Mouse (Mus musculus): ENCODE data around the gene Zfp950. TPM values are rescaled to one million over a fixed set of nuclear protein-coding genes. Genes with fewer than 3 reads are reported as not detected.

The Zfp950 gene
- polyA plus RNA-seq, 1 experiment from 2014 or later, result 26.4 TPM

GRCm38 (mm10) chr19:61080251-61080749 lies 60.3 kb downstream of the Zfp950 start:
- Histone ChIP-seq H3K27ac (ENCODE audit: low read depth, low read length) (no peak overlapping the region), H3K4me3 (ENCODE audit: low read depth, low read length) (no peak overlapping the region), H3K4me1 (replicated peaks; ENCODE audit: control insufficient read depth, insufficient read depth, low read length) (no peaks in the 10 kb centered on the region), H3K36me3 (ENCODE audit: control insufficient read depth, insufficient read depth, low read length) (no peaks in the 10 kb centered on the region), H3K9ac (ENCODE audit: low read depth, low read length) (no peak overlapping the region), H3K9me3 (ENCODE audit: control insufficient read depth, low read length) (no peaks in the 10 kb centered on the region), H3K27me3 (replicated peaks; ENCODE audit: control insufficient read depth, insufficient read depth, low read length) (no peaks in the 10 kb centered on the region), H3K4me2 (no peak overlapping the region)
- ATAC-seq (replicated peaks; ENCODE audit: low FRiP score), result no peak
- WGBS, result 84% methylated on average over 5 of the region's 5 CpGs
- DNase-seq (ENCODE audit: low spot score), result no peak

GRCm38 (mm10) chr19:61078622-61079021 lies 62.0 kb downstream of the Zfp950 start:
- no peak for DNase-seq (ENCODE audit: low spot score)
- Histone ChIP-seq H3K27me3 (replicated peaks; ENCODE audit: control insufficient read depth, insufficient read depth, low read length) (no peaks in the 10 kb centered on the region), H3K4me1 (replicated peaks; ENCODE audit: control insufficient read depth, insufficient read depth, low read length) (no peaks in the 10 kb centered on the region), H3K27ac (ENCODE audit: low read depth, low read length) (no peak overlapping the region), H3K9ac (ENCODE audit: low read depth, low read length) (no peak overlapping the region), H3K4me3 (ENCODE audit: low read depth, low read length) (no peak overlapping the region), H3K9me3 (ENCODE audit: control insufficient read depth, low read length) (no peaks in the 10 kb centered on the region), H3K4me2 (no peak overlapping the region), H3K36me3 (ENCODE audit: control insufficient read depth, insufficient read depth, low read length) (no peaks in the 10 kb centered on the region)
- no peak for ATAC-seq (replicated peaks; ENCODE audit: low FRiP score)
- 35% methylated on average over 3 of the region's 3 CpGs for WGBS

GRCm38 (mm10) chr19:61065011-61065410 lies 75.6 kb downstream of the Zfp950 start:
- H3K36me3 ChIP-seq (ENCODE audit: control insufficient read depth, insufficient read depth, low read length), result no peaks in the 10 kb centered on the region
- no peak for ATAC-seq (replicated peaks; ENCODE audit: low FRiP score)

GRCm38 (mm10) chr19:61064386-61064785 lies 76.3 kb downstream of the Zfp950 start:
- H3K36me3 ChIP-seq (ENCODE audit: control insufficient read depth, insufficient read depth, low read length), result no peaks in the 10 kb centered on the region
- no peak overlapping the region for H3K4me3 ChIP-seq (ENCODE audit: low read depth, low read length)
- H3K4me1 ChIP-seq (replicated peaks; ENCODE audit: control insufficient read depth, insufficient read depth, low read length), result no peaks in the 10 kb centered on the region
- DNase-seq (ENCODE audit: low spot score) (no peak), ATAC-seq (replicated peaks; ENCODE audit: low FRiP score) (no peak)
- H3K27ac ChIP-seq (ENCODE audit: low read depth, low read length), result no peak overlapping the region
- 78% methylated on average over 3 of the region's 3 CpGs for WGBS
- H3K9ac ChIP-seq (ENCODE audit: low read depth, low read length), result no peak overlapping the region
- H3K27me3 ChIP-seq (replicated peaks; ENCODE audit: control insufficient read depth, insufficient read depth, low read length), result no peaks in the 10 kb centered on the region
- no peak overlapping the region for H3K4me2 ChIP-seq
- H3K9me3 ChIP-seq (ENCODE audit: control insufficient read depth, low read length), result no peaks in the 10 kb centered on the region

More at GRCm38 (mm10) chr19:61065011-61065410, 75.6 kb downstream of the Zfp950 start:
- H3K27ac ChIP-seq (ENCODE audit: low read depth, low read length), result no peak overlapping the region
- H3K27me3 ChIP-seq (replicated peaks; ENCODE audit: control insufficient read depth, insufficient read depth, low read length), result no peaks in the 10 kb centered on the region
- H3K4me3 ChIP-seq (ENCODE audit: low read depth, low read length), result no peak overlapping the region
- no peak for DNase-seq (ENCODE audit: low spot score)
- no peaks in the 10 kb centered on the region for H3K4me1 ChIP-seq (replicated peaks; ENCODE audit: control insufficient read depth, insufficient read depth, low read length)
- no peak overlapping the region for H3K9ac ChIP-seq (ENCODE audit: low read depth, low read length)
- no peak overlapping the region for H3K4me2 ChIP-seq
- WGBS, result 80% methylated on average over 1 of the region's 1 CpGs
- no peaks in the 10 kb centered on the region for H3K9me3 ChIP-seq (ENCODE audit: control insufficient read depth, low read length)

GRCm38 (mm10) chr19:61057581-61057980 lies 83.1 kb downstream of the Zfp950 start:
- Histone ChIP-seq H3K36me3 (ENCODE audit: control insufficient read depth, insufficient read depth, low read length) (no peaks in the 10 kb centered on the region), H3K9me3 (ENCODE audit: control insufficient read depth, low read length) (no peaks in the 10 kb centered on the region), H3K27me3 (replicated peaks; ENCODE audit: control insufficient read depth, insufficient read depth, low read length) (no peaks in the 10 kb centered on the region), H3K27ac (ENCODE audit: low read depth, low read length) (no peak overlapping the region), H3K4me1 (replicated peaks; ENCODE audit: control insufficient read depth, insufficient read depth, low read length) (no peaks in the 10 kb centered on the region; the same call in 1 of the 2 replicates), H3K4me3 (ENCODE audit: low read depth, low read length) (no peak overlapping the region), H3K4me2 (no peak overlapping the region), H3K9ac (ENCODE audit: low read depth, low read length) (no peak overlapping the region)
- DNase-seq (ENCODE audit: low spot score) (no peak), ATAC-seq (replicated peaks; ENCODE audit: low FRiP score) (peak; percentile 68)
- 57% methylated on average over 3 of the region's 3 CpGs for WGBS

- Histone ChIP-seq H3K4me1 (replicated peaks; ENCODE audit: control insufficient read depth, insufficient read depth, low read length) (no peaks in the 10 kb centered on the region; the same call in 1 of the 2 replicates), H3K9ac (ENCODE audit: low read depth, low read length) (no peak overlapping the region), H3K4me2 (no peak overlapping the region), H3K27ac (ENCODE audit: low read depth, low read length) (no peak overlapping the region), H3K4me3 (ENCODE audit: low read depth, low read length) (no peak overlapping the region), H3K27me3 (replicated peaks; ENCODE audit: control insufficient read depth, insufficient read depth, low read length) (no peaks in the 10 kb centered on the region), H3K9me3 (ENCODE audit: control insufficient read depth, low read length) (no peaks in the 10 kb centered on the region), H3K36me3 (ENCODE audit: control insufficient read depth, insufficient read depth, low read length) (no peaks in the 10 kb centered on the region)
- no peak for ATAC-seq (replicated peaks; ENCODE audit: low FRiP score)
- DNase-seq (ENCODE audit: low spot score), result no peak
- 66% methylated on average over 5 of the region's 5 CpGs for WGBS
These were observed 83.7 kb downstream of the Zfp950 start for GRCm38 (mm10) chr19:61056783-61057410.

GRCm38 (mm10) chr19:61052786-61053185 lies 87.9 kb downstream of the Zfp950 start:
- no peak for ATAC-seq (replicated peaks; ENCODE audit: low FRiP score)
- no peak overlapping the region for H3K27ac ChIP-seq (ENCODE audit: low read depth, low read length)
- H3K27me3 ChIP-seq (replicated peaks; ENCODE audit: control insufficient read depth, insufficient read depth, low read length), result no peaks in the 10 kb centered on the region
- H3K36me3 ChIP-seq (ENCODE audit: control insufficient read depth, insufficient read depth, low read length), result no peaks in the 10 kb centered on the region
- no peaks in the 10 kb centered on the region; the same call in 1 of the 2 replicates for H3K4me1 ChIP-seq (replicated peaks; ENCODE audit: control insufficient read depth, insufficient read depth, low read length)
- no peak overlapping the region for H3K4me3 ChIP-seq (ENCODE audit: low read depth, low read length)
- no peak overlapping the region for H3K4me2 ChIP-seq
- DNase-seq (ENCODE audit: low spot score), result no peak
- no peak overlapping the region for H3K9ac ChIP-seq (ENCODE audit: low read depth, low read length)
- no peaks in the 10 kb centered on the region for H3K9me3 ChIP-seq (ENCODE audit: control insufficient read depth, low read length)

GRCm38 (mm10) chr19:61052008-61052407 lies 88.6 kb downstream of the Zfp950 start:
- no peak for ATAC-seq (replicated peaks; ENCODE audit: low FRiP score)
- H3K9ac ChIP-seq (ENCODE audit: low read depth, low read length), result no peak overlapping the region
- H3K4me1 ChIP-seq (replicated peaks; ENCODE audit: control insufficient read depth, insufficient read depth, low read length), result no peaks in the 10 kb centered on the region; the same call in 1 of the 2 replicates
- no peak overlapping the region for H3K4me3 ChIP-seq (ENCODE audit: low read depth, low read length)
- no peak overlapping the region for H3K27ac ChIP-seq (ENCODE audit: low read depth, low read length)
- no peak for DNase-seq (ENCODE audit: low spot score)
- H3K27me3 ChIP-seq (replicated peaks; ENCODE audit: control insufficient read depth, insufficient read depth, low read length), result no peaks in the 10 kb centered on the region
- no peaks in the 10 kb centered on the region for H3K9me3 ChIP-seq (ENCODE audit: control insufficient read depth, low read length)
- H3K36me3 ChIP-seq (ENCODE audit: control insufficient read depth, insufficient read depth, low read length), result no peaks in the 10 kb centered on the region
- H3K4me2 ChIP-seq, result no peak overlapping the region

GRCm38 (mm10) chr19:61051151-61051550 lies 89.5 kb downstream of the Zfp950 start:
- no peak overlapping the region for H3K27ac ChIP-seq (ENCODE audit: low read depth, low read length)
- WGBS, result 90% methylated on average over 1 of the region's 1 CpGs
- no peaks in the 10 kb centered on the region for H3K27me3 ChIP-seq (replicated peaks; ENCODE audit: control insufficient read depth, insufficient read depth, low read length)
- H3K4me1 ChIP-seq (replicated peaks; ENCODE audit: control insufficient read depth, insufficient read depth, low read length), result no peaks in the 10 kb centered on the region
- H3K4me3 ChIP-seq (ENCODE audit: low read depth, low read length), result no peak overlapping the region
- no peak for DNase-seq (ENCODE audit: low spot score)
- H3K4me2 ChIP-seq, result no peak overlapping the region
- H3K9ac ChIP-seq (ENCODE audit: low read depth, low read length), result no peak overlapping the region
- no peaks in the 10 kb centered on the region for H3K36me3 ChIP-seq (ENCODE audit: control insufficient read depth, insufficient read depth, low read length)
- ATAC-seq (replicated peaks; ENCODE audit: low FRiP score), result no peak
- H3K9me3 ChIP-seq (ENCODE audit: control insufficient read depth, low read length), result no peaks in the 10 kb centered on the region

All from liver, embryonic 11.5 days (tissue).